Mouse (Mus musculus) limb, embryonic 12.5 days (tissue): Measurements from ENCODE around the gene Tma7. TPM values are rescaled to one million over a fixed set of nuclear protein-coding genes. Genes with fewer than 3 reads are reported as not detected.
A peak's percentile ranks its signal among the peaks of the same experiment; 100 is the strongest.

Experiments used
- ATAC-seq: fragments of 200-750 bp; cut with Nextera tagmentation; 2 replicates; pipeline ENCODE4 v1.8.0; 2017; ENCODE audit warnings: low read depth, moderate TSS enrichment; ENCODE audit not compliant: insufficient number of reproducible peaks, insufficient read depth, low FRiP score, low TSS enrichment
- H3K27ac ChIP-seq: fragments of 300-500 bp; sonication (generic); 2 replicates; pipeline ENCODE4 v1.5.1; 2016; ENCODE audit warnings: mild to moderate bottlenecking, moderate library complexity
- H3K27me3 ChIP-seq: fragments of 300-500 bp; sonication (generic); 2 replicates; pipeline ENCODE4 v1.6.1; 2016; ENCODE audit warnings: mild to moderate bottlenecking, moderate library complexity
- H3K36me3 ChIP-seq: fragments of 300-500 bp; sonication (generic); 2 replicates; pipeline ENCODE4 v1.6.1; 2016; ENCODE audit warnings: mild to moderate bottlenecking, moderate library complexity
- H3K4me1 ChIP-seq: fragments of 300-500 bp; sonication (generic); replicated peaks from 2 replicates; pipeline ENCODE4 v1.6.1; 2016
- H3K4me2 ChIP-seq: fragments of 300-500 bp; sonication (generic); 2 replicates; pipeline ENCODE4 v1.6.1; 2016; ENCODE audit warnings: mild to moderate bottlenecking, moderate library complexity
- H3K4me3 ChIP-seq: fragments of 300-500 bp; sonication (generic); replicated peaks from 2 replicates; pipeline ENCODE4 v1.5.1; 2016; ENCODE audit warnings: mild to moderate bottlenecking
- H3K9ac ChIP-seq: fragments of 300-500 bp; sonication (generic); replicated peaks from 2 replicates; pipeline ENCODE4 v1.6.1; 2016; ENCODE audit warnings: mild to moderate bottlenecking, moderate library complexity
- H3K9me3 ChIP-seq: fragments of 300-500 bp; sonication (generic); 2 replicates; pipeline ENCODE4 v1.6.1; 2016; ENCODE audit warnings: mild to moderate bottlenecking, moderate library complexity
- WGBS: fragments of 180-500 bp; shearing (Covaris S2); methylation state at CpG from one replicate; pipeline ENCODE4 v1.1.7; 2016; 5-methylcytosine and 5-hydroxymethylcytosine counted together
- polyA plus RNA-seq: library from polyadenylated mRNA; unstranded; fragments of >200 nt; fragmentation: Nextera tagmentation; extraction: Ambion mirVana; gene quantifications from 2 replicates; pipeline ENCODE4 v1.2.1, GENCODE M21; 2016

Tma7 gene
- polyA plus RNA-seq, 1 experiment from 2014 or later = 867 TPM

DNA sequence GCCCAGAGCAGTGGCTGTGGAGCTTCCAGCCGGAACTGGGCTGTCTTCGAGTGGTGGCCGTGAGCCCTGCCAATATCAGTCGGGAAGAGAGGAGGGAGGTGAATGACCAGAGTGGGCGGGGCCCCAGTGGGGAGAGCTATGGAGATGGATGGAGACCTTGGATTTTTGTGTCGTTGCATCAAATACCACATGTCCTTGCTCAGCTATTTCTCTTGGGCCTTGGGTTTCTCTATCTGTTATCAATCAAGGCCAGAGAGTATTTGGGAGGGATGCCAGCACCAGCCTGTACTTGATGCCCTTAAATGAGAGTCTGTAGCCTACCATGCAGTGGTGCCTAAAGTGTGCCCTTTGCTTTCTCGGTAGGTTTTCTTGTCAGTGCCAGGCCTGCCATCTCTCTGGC lies 20.9 kb upstream of the Tma7 start:
- no peak for ATAC-seq
- no peak overlapping the region for H3K27ac ChIP-seq
- H3K9ac ChIP-seq = no peak overlapping the region
- H3K4me2 ChIP-seq = no peak overlapping the region
- peaks cover 90% of the 10 kb centered on the region for H3K36me3 ChIP-seq
- no peaks in the 10 kb centered on the region for H3K9me3 ChIP-seq
- H3K4me1 ChIP-seq = peaks cover 44% of the 10 kb centered on the region
- WGBS = 82% methylated on average over 7 of the region's 7 CpGs
- H3K4me3 ChIP-seq = no peak overlapping the region
- H3K27me3 ChIP-seq = no peaks in the 10 kb centered on the region

- no peak overlapping the region for H3K27ac ChIP-seq
- no peak overlapping the region for H3K4me2 ChIP-seq
- peaks cover 83% of the 10 kb centered on the region for H3K36me3 ChIP-seq
- no peaks in the 10 kb centered on the region for H3K9me3 ChIP-seq
- H3K4me1 ChIP-seq = peaks cover 46% of the 10 kb centered on the region
- WGBS = 92% methylated on average over 3 of the region's 3 CpGs
- 0 out of 2 replicates have a peak overlapping the region, but pooled peaks have one; percentile 4 for H3K9ac ChIP-seq
- no peak overlapping the region for H3K4me3 ChIP-seq
- no peaks in the 10 kb centered on the region for H3K27me3 ChIP-seq
- no peak for ATAC-seq
Measured at GRCm38 (mm10) chr9:109102541-109102940, 20.2 kb upstream of the Tma7 start.

- ATAC-seq = no peak
- 91% methylated on average over 5 of the region's 5 CpGs for WGBS
- H3K36me3 ChIP-seq = peaks cover 81% of the 10 kb centered on the region
- peaks cover 47% of the 10 kb centered on the region for H3K4me1 ChIP-seq
- no peak overlapping the region for H3K4me2 ChIP-seq
- H3K27me3 ChIP-seq = no peaks in the 10 kb centered on the region
- no peak overlapping the region for H3K9ac ChIP-seq
- no peak overlapping the region for H3K4me3 ChIP-seq
- no peaks in the 10 kb centered on the region for H3K9me3 ChIP-seq
- no peak overlapping the region for H3K27ac ChIP-seq
Measured at GRCm38 (mm10) chr9:109101933-109102445, 19.6 kb upstream of the Tma7 start.

DNA sequence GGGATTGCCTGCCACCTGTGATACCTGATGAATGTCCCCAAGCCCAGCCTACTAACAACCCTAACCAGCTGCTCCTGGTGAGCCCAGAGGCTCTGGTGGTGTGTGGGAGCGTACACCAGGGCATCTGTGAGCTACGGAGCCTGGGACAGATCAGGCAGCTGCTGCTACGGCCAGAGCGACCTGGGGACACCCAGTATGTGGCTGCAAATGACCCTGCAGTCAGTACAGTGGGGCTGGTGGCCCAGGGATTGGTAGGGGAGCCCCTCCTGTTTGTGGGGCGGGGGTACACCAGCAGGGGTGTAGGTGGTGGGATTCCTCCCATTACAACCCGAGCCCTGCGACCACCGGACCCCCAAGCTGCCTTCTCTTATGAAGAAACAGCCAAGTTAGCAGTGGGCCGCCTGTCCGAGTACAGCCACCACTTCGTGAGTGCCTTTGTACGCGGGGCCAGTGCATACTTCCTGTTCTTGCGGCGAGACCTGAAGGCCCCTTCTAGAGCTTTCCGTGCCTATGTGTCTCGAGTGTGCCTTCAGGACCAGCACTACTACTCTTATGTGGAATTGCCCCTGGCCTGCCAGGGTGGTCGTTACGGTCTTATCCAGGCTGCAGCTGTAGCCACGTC lies 18.0 kb upstream of the Tma7 start:
- H3K4me1 ChIP-seq = peaks cover 44% of the 10 kb centered on the region
- H3K4me2 ChIP-seq = no peak overlapping the region
- ATAC-seq = no peak
- H3K27me3 ChIP-seq = no peaks in the 10 kb centered on the region
- H3K9ac ChIP-seq = no peak overlapping the region
- no peaks in the 10 kb centered on the region for H3K9me3 ChIP-seq
- WGBS = 85% methylated on average over 20 of the region's 20 CpGs
- no peak overlapping the region for H3K4me3 ChIP-seq
- H3K36me3 ChIP-seq = peaks cover 65% of the 10 kb centered on the region
- 0 out of 2 replicates have a peak overlapping the region, but pooled peaks have one; percentile 23 for H3K27ac ChIP-seq

DNA sequence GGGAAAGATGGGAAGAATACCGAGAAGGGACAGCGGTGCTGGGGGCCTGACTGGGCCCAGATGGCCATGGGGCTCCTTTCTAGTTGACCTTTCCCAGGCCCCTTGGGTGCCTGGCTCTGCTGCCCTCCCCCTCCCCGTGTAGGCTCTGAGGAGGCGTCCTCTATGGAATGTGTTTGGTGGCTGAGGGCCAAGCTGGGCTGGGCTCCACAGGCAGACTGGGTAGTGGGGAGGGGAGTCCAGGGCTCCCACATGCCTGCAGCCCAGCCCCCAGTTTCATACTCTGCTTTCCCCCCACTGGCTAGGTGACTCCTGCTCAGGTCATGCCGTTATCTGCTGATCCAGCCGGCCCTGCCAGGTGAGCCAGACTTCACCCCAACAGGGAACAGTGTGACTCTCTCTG lies 16.6 kb upstream of the Tma7 start:
- H3K9me3 ChIP-seq = no peaks in the 10 kb centered on the region
- no peak for ATAC-seq
- no peaks in the 10 kb centered on the region for H3K27me3 ChIP-seq
- H3K9ac ChIP-seq = peak overlapping the region; percentile 42
- H3K4me2 ChIP-seq = peak overlapping the region; percentile 93
- H3K36me3 ChIP-seq = peaks cover 51% of the 10 kb centered on the region
- H3K27ac ChIP-seq = peak overlapping the region; percentile 100
- H3K4me1 ChIP-seq = peaks cover 45% of the 10 kb centered on the region
- H3K4me3 ChIP-seq = peak overlapping the region; percentile 11; the same call in 1 of the 2 replicates
- WGBS = 57% methylated on average over 5 of the region's 6 CpGs

DNA sequence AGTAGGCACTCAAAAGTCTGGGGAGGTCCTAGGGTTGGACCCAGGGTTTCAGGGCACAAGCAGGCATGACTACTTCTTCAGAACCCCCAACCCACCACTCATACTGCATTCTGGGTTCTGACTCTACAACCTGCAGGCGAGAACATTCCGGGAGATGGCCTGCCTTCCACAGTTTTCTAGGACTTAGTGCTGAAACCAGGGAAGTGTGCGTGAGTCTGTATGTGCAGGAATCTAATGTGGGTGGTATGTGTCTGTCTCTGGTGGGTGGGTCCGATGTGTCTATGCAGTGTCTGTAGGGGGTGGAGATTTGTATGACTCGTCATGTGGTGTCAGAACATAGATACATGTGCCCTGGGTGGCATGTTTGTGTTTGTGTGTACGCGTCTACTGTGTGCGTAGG lies 16.0 kb upstream of the Tma7 start:
- H3K36me3 ChIP-seq = peaks cover 45% of the 10 kb centered on the region
- no peaks in the 10 kb centered on the region for H3K9me3 ChIP-seq
- peaks cover 50% of the 10 kb centered on the region for H3K4me1 ChIP-seq
- H3K27me3 ChIP-seq = no peaks in the 10 kb centered on the region
- H3K4me2 ChIP-seq = peak overlapping the region; percentile 93
- H3K27ac ChIP-seq = peak overlapping the region; percentile 100
- H3K9ac ChIP-seq = no peak overlapping the region; the same call in 1 of the 2 replicates
- ATAC-seq = no peak
- H3K4me3 ChIP-seq = peak overlapping the region; percentile 77
- 92% methylated on average over 8 of the region's 8 CpGs for WGBS

DNA sequence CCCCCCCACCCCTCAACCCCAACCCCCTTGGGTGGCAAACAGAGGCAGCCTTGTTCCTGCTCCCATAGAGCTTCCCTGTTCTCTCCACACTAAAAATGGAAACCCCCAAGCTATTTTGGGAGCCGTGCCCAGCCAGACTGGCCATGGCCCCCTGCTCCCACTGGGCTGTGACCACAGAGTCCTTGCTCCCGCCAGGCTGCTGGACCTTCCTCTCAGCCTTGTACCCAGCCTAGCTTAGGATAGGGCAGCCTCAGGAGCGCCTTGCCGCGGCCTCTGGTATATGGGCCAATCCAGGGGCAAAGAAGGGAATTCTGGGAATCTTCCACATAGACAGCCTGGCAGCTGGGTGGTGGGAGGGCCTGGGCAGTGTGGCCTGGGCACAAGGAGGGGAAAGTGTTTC lies 15.4 kb upstream of the Tma7 start:
- H3K4me1 ChIP-seq = peaks cover 50% of the 10 kb centered on the region
- peak overlapping the region; percentile 97 for H3K9ac ChIP-seq
- no peak for ATAC-seq
- H3K4me2 ChIP-seq = peak overlapping the region; percentile 93
- no peaks in the 10 kb centered on the region for H3K27me3 ChIP-seq
- peak overlapping the region; percentile 77 for H3K4me3 ChIP-seq
- peaks cover 41% of the 10 kb centered on the region for H3K36me3 ChIP-seq
- WGBS = 69% methylated on average over 5 of the region's 5 CpGs
- H3K27ac ChIP-seq = peak overlapping the region; percentile 100
- H3K9me3 ChIP-seq = no peaks in the 10 kb centered on the region

DNA sequence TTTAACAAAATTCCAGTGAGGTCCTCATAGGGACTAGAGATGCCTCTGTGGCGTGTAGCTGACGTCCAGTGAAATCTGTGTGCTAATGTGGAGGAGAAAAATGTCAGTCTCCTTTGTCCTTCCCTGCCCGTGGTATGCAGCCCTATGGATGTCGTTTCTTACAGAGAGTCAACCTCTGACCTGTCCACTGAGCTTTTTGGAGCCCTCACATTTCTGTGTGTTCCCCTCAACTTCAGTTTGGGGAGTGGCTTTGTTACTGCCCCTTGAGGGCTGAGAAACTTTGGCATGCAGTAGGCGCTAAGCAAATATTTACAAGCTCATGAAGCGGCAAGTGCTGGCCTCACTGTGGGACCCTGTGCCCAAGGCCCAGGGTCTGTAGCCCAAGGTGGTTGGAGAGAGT lies 14.9 kb upstream of the Tma7 start:
- Histone ChIP-seq H3K27ac (peak overlapping the region; percentile 100), H3K4me2 (peak overlapping the region; percentile 93), H3K9ac (peak overlapping the region; percentile 97), H3K4me1 (peaks cover 50% of the 10 kb centered on the region), H3K36me3 (peaks cover 41% of the 10 kb centered on the region), H3K4me3 (peak overlapping the region; percentile 77), H3K9me3 (no peaks in the 10 kb centered on the region), H3K27me3 (no peaks in the 10 kb centered on the region)
- WGBS = 30% methylated on average over 6 of the region's 6 CpGs
- no peak for ATAC-seq

DNA sequence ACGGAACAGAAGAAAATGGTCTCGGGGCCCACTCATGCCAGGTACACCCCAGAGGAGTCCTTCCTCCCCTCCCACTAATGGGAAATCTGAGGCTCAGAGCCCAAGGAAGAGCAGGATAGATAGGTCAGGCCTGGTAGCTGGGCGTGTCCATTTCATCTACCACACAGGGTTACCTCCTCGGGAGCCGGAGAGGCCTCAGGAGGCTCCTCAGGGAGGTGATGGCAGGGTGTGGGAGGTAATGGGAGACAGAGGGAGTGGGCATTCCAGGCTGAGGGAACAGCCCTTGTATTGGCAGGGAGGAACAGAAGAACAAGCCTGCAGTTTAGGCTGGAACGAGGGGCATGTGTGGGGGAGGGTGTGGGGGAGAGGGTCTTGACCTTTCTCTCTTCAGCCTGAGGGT lies 14.5 kb upstream of the Tma7 start:
- H3K27ac ChIP-seq = peak overlapping the region; percentile 100
- H3K9ac ChIP-seq = peak overlapping the region; percentile 97
- ATAC-seq = no peak
- H3K4me2 ChIP-seq = peak overlapping the region; percentile 93
- peaks cover 50% of the 10 kb centered on the region for H3K4me1 ChIP-seq
- WGBS = 25% methylated on average over 6 of the region's 6 CpGs
- no peaks in the 10 kb centered on the region for H3K9me3 ChIP-seq
- peak overlapping the region; percentile 77 for H3K4me3 ChIP-seq
- H3K36me3 ChIP-seq = peaks cover 40% of the 10 kb centered on the region
- H3K27me3 ChIP-seq = no peaks in the 10 kb centered on the region

GRCm38 (mm10) chr9:109096251-109096661 lies 13.9 kb upstream of the Tma7 start:
- ATAC-seq = no peak
- Histone ChIP-seq H3K9me3 (no peaks in the 10 kb centered on the region), H3K4me3 (peak overlapping the region; percentile 77), H3K4me2 (peak overlapping the region; percentile 93), H3K27ac (peak overlapping the region; percentile 100), H3K9ac (peak overlapping the region; percentile 97), H3K4me1 (peaks cover 50% of the 10 kb centered on the region), H3K36me3 (peaks cover 41% of the 10 kb centered on the region), H3K27me3 (no peaks in the 10 kb centered on the region)
- WGBS = 19% methylated on average over 9 of the region's 9 CpGs

DNA sequence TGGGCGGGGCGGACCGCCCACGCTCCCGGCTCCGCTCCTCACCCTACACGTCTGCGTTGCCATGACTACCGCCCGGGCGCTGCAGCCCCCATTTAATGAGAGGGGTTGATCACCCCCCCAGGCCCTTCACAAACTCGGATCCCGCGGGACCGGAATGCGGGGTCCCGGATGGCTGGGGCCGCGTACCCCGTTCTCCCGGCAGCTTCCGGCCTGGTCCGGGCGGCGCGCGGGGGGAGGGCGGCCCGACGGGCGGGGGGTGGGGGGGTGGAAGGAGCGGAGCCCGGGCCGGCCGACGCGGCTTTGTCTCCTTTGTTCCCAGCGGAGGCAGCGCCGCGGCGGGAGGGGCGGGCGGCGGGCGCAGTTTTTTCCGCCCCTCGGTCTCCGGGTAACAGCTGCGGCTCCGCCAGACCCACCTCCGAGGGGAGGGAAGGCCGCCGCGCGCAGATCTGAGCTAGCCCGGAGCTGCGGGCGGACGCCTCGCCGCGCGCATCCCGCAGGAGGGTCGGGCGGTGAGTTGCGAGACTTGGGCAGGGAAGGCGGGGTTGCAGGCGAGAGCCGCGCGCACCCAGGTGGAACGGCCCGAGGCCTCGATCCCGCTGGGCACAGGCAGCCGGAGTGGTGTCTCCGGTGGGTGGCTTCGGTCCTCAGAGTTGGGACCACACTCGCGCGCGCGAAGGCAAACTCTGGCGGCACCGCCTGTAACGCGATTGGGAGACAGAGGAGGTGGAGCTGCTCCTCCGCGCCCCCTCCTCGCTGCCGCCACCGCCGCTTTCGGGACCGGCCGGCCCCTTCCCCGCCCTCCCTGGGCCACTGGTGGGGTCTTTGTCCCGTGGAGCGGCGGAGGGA lies 13.0 kb upstream of the Tma7 start, which contains the start of gene Plxnb1:
TSS of gene Plxnb1 (plus strand) at position 253 of the 846 bp plus-strand sequence.
- Histone ChIP-seq H3K4me1 (peaks cover 50% of the 10 kb centered on the region), H3K4me3 (peak within 1 kb of the TSS; percentile 77), H3K4me2 (peak within 1 kb of the TSS; percentile 93), H3K36me3 (peaks cover 41% of the 10 kb centered on the region), H3K27ac (peak within 1 kb of the TSS; percentile 100), H3K27me3 (no peaks in the 10 kb centered on the region), H3K9me3 (no peaks in the 10 kb centered on the region), H3K9ac (peak within 1 kb of the TSS; percentile 97)
- peak; percentile 40 for ATAC-seq
- under 1% methylated on average over 84 of the region's 102 CpGs for WGBS
